Mouse (Mus musculus) bone marrow macrophage, adult 2 months (primary cell): Measurements from ENCODE around the gene Fads2.

Source experiments
- CTCF ChIP-seq: IDR thresholded peaks from 2 replicates; pipeline ENCODE4 v1.5.1; 2012; ENCODE audit warnings: low read depth, mild to moderate bottlenecking, low read length, moderate library complexity
- POLR2A ChIP-seq: IDR thresholded peaks from 2 replicates; pipeline ENCODE4 v1.6.1; 2012; ENCODE audit warnings: mild to moderate bottlenecking, low read depth, low read length, borderline replicate concordance

DNA sequence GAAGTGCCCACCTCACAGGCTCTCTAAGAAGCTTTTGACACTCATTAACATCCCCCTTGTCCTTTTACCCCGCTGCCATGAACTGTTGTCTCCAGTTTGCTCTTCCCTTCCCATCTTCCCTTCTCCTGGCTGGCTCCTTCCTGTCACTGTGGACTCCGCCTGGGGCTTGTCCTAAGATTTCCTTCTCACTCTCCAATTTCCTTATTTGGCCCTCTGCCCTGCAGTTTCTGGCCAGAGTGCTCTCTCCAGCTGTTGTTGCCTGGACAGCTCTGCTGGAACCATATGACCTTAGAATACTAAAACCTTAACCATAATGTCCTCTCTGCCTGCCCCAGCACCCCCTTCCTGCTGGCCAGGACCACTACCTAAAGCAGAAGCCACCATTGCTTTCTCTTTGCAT is 33.1 kb upstream of the Fads2 start:
- TF ChIP-seq CTCF: no peak
- no peak for TF ChIP-seq POLR2A
